Mouse (Mus musculus): ENCODE measurements at regions not wholly inside any gene's neighbourhood (a gene's known extent, or its start where the extent isn't known, plus 50 kb on each side); places are given as distances from the start of the nearest gene placed in this dataset.

- DNase-seq, result peak; percentile 3
Measured at GRCm38 (mm10) chr10:65845096-65845624, 1250.8 kb upstream of the Jmjd1c start.

DNA sequence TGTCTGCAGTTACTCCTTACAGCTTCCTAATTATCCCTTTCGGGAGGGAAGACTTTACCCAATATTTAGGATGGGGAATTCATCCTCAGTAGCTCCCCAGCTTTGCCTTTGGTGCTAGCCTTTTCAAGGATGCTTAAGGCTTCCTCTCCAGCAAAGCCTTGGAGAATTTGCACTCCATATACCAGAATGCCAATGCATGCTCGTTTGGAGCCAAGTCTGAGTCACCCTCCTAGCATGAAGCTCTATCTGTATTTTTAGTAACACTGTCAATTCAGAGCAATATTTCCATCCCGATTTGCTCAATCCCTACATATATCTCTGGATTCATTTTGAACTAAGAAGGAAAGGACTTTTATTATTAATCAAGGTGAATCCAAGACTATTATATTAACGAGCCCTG, 1249.8 kb upstream of the Jmjd1c start:
- DNase-seq, result no peak

DNA sequence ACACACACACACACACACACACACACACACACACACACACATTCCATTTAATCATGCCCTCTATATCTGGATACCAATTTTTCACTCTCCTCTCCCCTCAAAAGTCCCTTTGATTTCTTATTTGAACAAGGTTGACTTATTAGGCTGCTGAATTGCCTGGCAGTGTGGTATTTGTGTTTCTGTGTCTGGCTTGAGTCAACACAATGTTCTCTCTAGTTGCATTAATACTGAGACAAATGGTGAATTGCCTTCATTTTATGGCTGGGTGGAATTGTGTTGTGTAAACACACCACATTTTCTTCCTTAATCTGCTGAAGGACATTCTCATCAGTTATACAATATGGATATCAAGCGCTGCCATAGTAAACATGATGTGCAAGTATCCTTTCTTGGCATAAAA, 1248.3 kb upstream of the Jmjd1c start:
- DNase-seq, result no peak

DNA sequence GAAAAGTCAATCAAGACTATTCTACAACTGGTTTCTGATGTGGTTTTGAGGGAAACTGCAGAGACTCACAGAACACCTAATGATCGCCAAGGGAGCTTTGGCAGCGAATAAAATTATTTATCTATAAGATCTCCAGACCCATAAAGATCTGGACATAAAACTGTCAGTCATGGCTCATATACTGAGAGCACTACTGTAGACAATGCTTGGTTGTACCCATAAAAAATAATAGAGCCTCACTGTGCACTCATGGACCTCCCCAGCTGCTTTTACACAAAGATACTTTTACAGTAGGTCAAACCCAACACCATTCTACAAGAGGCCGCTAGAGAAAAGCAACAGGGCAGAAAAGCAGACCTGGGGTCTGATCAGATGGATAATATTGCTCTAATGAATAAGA, 1206.0 kb upstream of the Jmjd1c start:
- DNase-seq, result no peak

GRCm38 (mm10) chr10:65907571-65907970, 1188.4 kb upstream of the Jmjd1c start:
- DNase-seq, result no peak

GRCm38 (mm10) chr10:65912518-65912917, 1183.4 kb upstream of the Jmjd1c start:
- DNase-seq, result no peak

DNA sequence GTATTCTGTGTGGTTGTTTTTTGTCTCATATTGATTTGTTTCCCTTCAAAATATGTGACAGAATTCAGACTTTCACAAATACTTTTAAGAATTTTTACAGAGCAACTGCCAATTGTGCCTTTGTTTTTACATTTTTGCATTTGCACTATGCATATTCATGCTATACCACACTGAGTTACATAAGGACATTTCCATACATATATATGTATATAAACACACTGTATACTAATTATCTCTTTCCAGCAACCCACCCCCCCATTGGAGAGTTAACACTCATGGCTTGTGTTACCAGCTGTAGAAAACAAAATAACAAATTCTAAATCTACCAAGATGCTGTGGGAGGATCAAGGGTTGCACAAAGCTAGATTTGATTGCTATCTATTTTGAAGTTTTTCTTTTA, 1163.8 kb upstream of the Jmjd1c start:
- DNase-seq, result no peak

DNA sequence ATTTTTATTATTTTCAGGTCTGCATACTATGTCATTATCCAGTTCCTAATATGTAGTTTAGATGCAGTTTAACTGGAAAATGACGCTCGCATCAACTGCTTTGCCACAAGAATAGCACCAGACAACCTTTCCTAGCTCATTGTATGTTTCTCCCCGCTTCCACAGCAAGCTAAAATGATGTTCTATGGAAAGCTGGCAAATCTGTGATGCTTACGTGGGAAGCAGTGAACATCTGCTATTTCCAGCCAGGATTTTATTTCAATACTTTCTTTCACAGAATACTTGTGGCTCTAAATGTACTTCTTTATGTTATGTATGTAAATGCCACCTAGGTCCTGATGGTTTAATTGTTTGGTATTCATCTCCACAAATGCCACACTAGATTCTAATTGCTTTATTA, 1147.3 kb upstream of the Jmjd1c start:
- no peak for DNase-seq

GRCm38 (mm10) chr10:65962441-65962840, 1133.5 kb upstream of the Jmjd1c start:
- DNase-seq, result no peak

GRCm38 (mm10) chr10:65969770-65970169, 1126.2 kb upstream of the Jmjd1c start:
- DNase-seq, result no peak
